Mouse (Mus musculus): Measurements from ENCODE around the gene Adgrf1.

Adgrf1 gene

DNA sequence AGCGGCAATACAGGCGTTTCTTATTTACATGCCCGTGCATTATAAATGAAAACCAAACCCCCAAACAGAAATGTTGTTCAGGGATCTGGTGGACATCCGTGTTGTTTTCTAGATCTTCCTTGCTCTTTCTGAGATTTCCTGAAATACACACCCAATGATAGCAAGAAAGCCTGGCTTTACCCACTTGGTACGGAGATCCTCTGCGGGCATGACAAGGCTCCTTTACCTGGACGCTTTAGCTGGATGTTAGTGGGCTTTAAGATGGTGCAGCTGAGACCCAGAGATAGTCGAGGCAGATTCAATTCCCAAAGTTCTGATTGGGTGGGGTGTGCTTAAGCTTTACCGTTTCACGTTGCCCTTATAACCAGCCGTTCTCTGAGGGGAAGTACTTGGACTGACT lies 90.9 kb downstream of the Adgrf1 start:
- no peak for DNase-seq (ENCODE audit: extremely low spot score, low read depth, low spot score)

DNA sequence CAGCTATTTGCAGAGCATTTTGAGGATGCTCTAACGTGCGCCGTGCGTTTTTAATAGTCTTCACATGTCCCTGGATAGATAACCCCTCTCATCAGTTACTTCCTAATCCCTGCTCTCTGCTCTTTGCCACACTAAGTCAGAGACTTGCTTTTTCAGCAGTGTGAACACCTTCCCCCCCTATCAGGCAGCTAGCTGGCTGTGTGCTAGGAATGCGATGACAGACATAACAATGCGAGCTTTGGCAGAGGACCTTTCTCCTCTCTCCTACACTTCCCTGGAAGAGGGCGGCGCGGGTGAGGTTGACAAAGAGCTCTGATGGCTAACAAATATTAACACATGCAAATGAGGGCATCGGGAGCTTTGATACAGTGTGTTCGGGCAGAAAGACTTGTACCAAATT lies 92.2 kb downstream of the Adgrf1 start:
- DNase-seq (ENCODE audit: extremely low spot score, low read depth, low spot score): no peak

DNA sequence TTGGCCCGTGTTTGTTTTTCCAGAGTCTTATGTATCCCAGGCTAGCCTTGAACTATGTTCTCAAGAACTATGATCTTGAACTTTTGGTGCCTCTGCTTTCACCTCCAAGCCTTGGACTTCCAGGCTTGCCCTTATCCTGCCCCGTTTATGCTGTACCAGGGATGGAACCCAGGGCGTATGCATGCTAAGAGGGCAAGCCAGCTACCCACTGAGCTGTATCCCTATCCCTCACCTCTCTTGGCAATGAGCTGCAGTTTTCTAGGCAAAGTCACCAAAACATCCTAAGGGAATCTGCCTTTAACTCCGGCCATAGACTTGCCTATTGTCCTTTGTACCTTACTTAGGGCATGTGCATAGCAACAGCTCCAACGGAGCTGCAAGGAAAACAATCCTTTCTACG lies 92.8 kb downstream of the Adgrf1 start:
- DNase-seq (ENCODE audit: extremely low spot score, low read depth, low spot score): no peak

DNA sequence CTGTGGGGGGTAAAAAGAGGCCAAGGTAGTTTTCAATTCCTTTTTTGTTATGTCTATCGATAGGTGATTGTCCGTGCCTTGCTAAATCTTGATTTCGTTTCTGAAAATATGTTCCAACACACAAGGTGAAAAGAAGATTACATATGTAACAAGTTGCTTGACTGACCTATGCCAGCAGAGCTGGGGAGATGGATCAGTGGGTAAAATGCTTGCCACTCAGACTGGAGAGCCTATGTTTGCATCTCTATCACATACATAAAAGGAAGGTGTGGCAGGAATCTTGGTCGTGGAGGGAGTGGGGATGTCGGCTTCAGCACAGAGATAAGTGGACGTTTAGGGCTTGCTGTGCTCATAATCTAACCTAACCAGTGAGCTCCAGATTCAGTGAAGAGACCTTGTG lies 93.8 kb downstream of the Adgrf1 start:
- no peak for DNase-seq (ENCODE audit: extremely low spot score, low read depth, low spot score)

DNA sequence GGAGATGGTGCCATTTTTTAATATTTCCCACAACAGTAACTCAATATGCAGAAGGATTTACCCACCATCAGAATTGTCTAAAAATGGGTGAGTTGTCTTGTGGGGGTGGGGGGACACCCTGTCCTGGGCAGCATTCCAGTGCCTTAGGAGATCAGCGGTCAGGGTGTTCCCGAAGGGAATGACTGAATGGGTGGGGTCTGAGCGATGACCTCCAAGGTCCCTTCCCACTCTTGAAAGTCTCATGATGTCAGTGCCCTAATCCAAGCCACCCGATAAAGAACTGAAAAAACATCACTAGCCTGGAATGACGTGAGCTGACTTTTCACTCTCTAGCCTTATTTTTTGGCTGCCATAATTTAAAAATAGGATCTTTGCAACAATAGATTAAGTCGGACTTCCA lies 95.2 kb downstream of the Adgrf1 start:
- no peak for DNase-seq (ENCODE audit: extremely low spot score, low read depth, low spot score)

DNA sequence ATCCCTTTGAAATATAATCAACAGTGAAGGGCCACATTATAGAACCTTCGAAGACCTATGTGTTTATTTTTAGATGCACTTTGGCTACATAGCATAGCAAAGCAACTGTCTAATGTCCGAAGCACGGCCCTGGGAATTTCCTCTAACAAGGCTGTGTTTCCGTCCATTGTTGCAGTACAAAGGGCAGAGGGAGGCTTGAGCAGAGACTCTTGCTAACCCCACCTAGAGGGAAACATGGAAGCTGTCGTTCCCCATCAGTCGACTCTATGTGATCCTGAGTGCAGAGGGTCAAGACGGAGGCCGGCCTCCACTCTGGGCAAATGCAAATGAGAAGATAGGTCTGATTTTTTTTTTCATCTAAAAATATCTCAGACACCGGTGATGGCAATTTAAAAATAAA lies 96.4 kb downstream of the Adgrf1 start:
- no peak for DNase-seq (ENCODE audit: extremely low spot score, low read depth, low spot score)

DNA sequence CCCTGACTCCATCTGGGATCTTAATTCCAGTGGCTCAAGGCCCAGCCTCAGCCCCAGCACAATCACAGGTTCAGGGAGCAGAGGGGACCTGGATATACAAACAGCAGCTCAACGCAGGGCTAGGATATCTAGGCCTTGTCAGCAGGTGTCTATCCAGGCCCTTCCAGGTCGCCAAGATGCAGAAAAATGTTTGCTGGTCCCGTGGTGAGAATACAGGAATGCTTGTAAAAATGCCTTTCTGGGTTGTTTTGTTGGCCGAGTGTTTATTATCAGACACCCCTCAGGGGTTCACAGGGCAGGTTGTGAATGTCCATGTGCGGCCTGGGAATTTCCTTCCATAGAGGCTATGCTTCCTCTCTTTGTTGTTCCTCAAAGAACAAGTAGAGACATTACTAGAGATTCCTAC lies 98.0 kb downstream of the Adgrf1 start:
- no peak for DNase-seq (ENCODE audit: extremely low spot score, low read depth, low spot score)

DNA sequence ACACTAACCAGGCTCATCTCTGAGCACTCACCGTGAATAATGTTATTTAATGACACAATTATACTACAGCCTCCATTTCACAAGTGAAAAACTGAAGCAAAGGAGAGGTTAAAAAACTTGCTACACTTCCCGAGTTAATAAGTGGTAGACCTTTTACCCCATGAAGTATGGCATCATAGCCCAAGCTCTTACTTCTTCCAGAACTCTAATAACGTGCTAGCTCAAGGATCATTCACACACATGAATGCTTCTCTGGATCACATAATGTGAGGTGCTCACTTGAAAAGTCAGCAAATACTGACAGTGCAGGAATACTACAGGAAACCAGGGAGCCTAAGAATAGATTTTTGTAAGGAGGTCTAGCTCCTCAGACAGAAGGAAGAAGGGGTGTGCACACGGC lies 102.5 kb downstream of the Adgrf1 start:
- DNase-seq (ENCODE audit: extremely low spot score, low read depth, low spot score): no peak

DNA sequence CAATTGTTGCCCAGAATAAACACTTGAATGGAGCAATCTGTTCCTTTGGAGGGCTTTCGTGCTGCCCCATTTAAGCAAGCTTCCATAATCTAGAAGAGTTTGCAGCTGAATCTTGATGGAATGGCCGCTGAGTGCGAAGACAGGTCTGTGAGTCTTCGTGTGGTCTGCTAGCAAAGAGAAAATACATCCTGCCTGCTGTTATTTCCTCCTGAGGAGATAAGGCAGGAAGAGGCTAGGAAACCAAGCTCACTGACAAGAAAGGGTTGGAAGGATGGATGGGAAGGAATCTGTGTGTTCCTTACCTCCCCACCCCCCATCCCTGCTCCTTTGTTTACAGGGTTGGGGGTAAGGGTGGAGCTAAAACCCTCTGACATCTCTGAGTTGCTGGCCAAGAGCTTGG lies 103.9 kb downstream of the Adgrf1 start:
- no peak for DNase-seq (ENCODE audit: extremely low spot score, low read depth, low spot score)

Data from hindlimb bud, embryonic 11.5 days (tissue).